Mouse (Mus musculus): ENCODE data around the gene Akap2. TPM values are rescaled to one million over a fixed set of nuclear protein-coding genes. Genes with fewer than 3 reads are reported as not detected.
"Not testable (repeated sequence)": the region's sequence is repeated elsewhere in the genome, so short reads cannot be mapped to it uniquely, and the experiment has no call there.

Gene Akap2
- polyA plus RNA-seq, 1 experiment: 20.8 TPM

DNA sequence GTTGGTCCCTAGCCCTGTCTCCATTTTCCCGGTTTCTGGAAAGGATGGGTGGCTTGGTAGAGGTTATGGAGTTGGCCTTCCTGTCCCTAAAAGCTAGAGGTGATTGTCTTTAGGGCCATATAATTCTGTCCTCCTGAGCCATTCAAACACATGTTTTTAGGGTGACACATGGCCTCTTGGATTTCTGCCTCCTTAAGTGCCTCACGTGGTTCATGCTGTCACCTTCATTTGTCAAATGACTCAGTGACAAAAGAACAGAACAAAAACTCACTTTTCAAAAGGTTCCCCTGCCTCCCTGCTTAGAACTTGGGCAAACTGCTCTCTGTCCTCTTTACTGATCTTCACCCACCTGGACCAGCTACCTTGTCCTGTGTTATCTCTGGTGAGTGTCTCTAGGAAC lies 167.7 kb downstream of the Akap2 start:
- Histone ChIP-seq H3K27ac (ENCODE audit: insufficient read depth, low read length) (no peak overlapping the region), H3K4me1 (ENCODE audit: control insufficient read depth, insufficient read depth, low read length) (no peaks in the 10 kb centered on the region), H3K4me3 (ENCODE audit: insufficient read depth, low read length) (no peak overlapping the region)
- TF ChIP-seq CTCF (IDR thresholded peaks at IDR 0.05; ENCODE audit: extremely low read depth, insufficient read depth, low read length) (no peak), POLR2A (IDR thresholded peaks at IDR 0.05; ENCODE audit: extremely low read depth, insufficient read depth, low read length) (no peak)

DNA sequence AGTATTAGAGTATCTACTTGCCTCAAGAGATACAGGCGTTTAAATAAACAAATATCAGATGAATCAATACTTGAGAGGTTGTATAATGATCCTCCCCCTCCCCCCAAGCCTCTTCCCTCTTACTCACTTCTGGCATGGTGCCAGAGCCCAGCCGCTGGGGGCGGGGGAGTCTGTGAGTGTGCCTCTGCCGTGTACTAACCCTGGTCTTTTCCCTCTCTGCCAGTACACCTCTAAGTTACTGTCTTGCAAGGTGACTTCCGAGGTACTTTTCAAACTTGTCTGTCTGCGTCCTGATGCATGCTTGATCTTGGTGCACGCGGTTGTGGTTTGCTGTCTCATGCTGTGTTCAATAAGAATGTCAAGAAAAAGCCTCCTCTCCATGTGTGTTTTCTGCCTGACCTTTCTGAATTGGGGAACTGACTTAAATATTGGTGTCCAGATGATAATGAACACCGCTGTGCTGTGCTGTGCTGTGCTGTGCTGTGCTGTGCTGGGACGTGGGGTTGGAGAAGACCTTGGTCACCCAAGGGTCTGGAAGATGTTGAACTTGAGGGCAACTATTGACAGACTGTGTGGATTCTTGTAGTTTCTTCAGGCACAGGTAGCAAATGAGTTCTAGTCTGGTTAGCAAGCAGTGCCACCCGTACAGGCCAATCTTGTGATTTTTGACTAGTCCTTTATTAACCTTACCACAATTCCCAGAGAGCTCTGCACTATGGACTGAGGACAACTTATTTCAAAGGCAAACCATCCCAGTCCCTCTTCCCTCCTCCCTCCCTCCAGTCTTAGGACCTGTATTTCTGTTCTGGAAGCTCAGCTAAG lies 168.8 kb downstream of the Akap2 start:
- TF ChIP-seq POLR2A (IDR thresholded peaks at IDR 0.05; ENCODE audit: extremely low read depth, insufficient read depth, low read length) (no peak), CTCF (IDR thresholded peaks at IDR 0.05; ENCODE audit: extremely low read depth, insufficient read depth, low read length) (no peak)
- Histone ChIP-seq H3K4me1 (ENCODE audit: control insufficient read depth, insufficient read depth, low read length) (no peaks in the 10 kb centered on the region), H3K4me3 (ENCODE audit: insufficient read depth, low read length) (no peak overlapping the region), H3K27ac (ENCODE audit: insufficient read depth, low read length) (no peak overlapping the region)

DNA sequence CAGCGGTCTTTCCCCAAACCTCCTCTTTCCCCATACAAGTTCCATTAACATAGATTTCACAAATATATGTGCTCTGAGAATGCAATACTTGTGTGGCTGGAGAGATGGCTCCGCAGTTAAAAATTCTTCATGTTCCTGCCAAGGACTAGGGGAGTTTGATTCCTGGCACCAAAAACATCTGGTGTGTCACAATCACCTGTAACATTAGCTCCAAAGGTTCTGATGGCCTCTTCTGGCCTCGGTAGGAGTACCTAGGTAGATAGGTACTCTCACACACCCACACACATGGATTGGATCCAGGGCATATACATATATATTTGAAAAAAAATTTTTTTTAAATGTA lies 169.4 kb downstream of the Akap2 start:
- Histone ChIP-seq H3K4me1 (ENCODE audit: control insufficient read depth, insufficient read depth, low read length) (no peaks in the 10 kb centered on the region), H3K4me3 (ENCODE audit: insufficient read depth, low read length) (no peak overlapping the region), H3K27ac (ENCODE audit: insufficient read depth, low read length) (no peak overlapping the region)
- TF ChIP-seq POLR2A (IDR thresholded peaks at IDR 0.05; ENCODE audit: extremely low read depth, insufficient read depth, low read length) (no peak), CTCF (IDR thresholded peaks at IDR 0.05; ENCODE audit: extremely low read depth, insufficient read depth, low read length) (no peak)

DNA sequence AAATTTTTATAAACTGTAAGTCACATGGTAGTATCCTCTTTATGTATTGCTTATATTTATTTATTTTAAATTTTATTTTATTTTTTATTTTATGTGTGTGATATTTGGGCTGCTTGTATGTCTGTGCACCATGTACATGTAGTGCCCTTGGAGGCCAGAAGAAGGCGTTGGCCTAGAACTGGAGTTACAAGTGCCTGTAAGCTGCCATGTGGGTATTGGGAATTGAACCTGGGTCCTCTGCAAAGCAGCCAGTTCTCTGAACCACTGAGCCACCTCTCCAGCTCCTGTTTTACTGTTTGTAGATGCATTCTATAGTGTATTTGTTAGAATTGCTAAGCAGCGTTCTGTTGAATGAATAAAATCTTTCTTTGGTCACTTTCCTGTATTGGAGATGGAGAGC lies 170.8 kb downstream of the Akap2 start:
- no peak for TF ChIP-seq CTCF (IDR thresholded peaks at IDR 0.05; ENCODE audit: extremely low read depth, insufficient read depth, low read length)
- TF ChIP-seq POLR2A (IDR thresholded peaks at IDR 0.05; ENCODE audit: extremely low read depth, insufficient read depth, low read length): no peak
- H3K27ac ChIP-seq (ENCODE audit: insufficient read depth, low read length): no peak overlapping the region

DNA sequence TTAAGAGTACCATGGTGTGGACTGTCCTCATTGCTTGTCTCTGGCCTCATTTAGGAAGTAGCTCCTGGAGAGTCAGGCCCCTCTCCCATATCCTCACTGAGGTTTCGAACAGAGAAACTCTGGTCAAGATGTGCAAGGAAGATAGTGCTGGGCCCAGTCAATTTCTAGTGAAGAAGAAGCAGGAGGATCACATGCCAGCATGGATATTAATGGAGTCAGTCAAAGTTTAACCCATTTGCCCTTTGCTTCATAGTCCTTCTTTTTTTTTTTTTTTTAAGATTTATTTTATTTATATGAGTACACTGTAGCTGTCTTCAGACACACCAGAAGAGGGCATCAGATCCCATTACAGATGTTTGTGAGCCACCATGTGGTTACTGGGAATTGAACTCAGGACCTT lies 171.5 kb downstream of the Akap2 start:
- H3K27ac ChIP-seq (ENCODE audit: insufficient read depth, low read length); H3K4me3 ChIP-seq (ENCODE audit: insufficient read depth, low read length); H3K4me1 ChIP-seq (ENCODE audit: control insufficient read depth, insufficient read depth, low read length): not testable (repeated sequence)

More for the DNA sequence above, 170.8 kb downstream of the Akap2 start:
- H3K4me1 ChIP-seq (ENCODE audit: control insufficient read depth, insufficient read depth, low read length): no peaks in the 10 kb centered on the region
- H3K4me3 ChIP-seq (ENCODE audit: insufficient read depth, low read length): no peak overlapping the region

DNA sequence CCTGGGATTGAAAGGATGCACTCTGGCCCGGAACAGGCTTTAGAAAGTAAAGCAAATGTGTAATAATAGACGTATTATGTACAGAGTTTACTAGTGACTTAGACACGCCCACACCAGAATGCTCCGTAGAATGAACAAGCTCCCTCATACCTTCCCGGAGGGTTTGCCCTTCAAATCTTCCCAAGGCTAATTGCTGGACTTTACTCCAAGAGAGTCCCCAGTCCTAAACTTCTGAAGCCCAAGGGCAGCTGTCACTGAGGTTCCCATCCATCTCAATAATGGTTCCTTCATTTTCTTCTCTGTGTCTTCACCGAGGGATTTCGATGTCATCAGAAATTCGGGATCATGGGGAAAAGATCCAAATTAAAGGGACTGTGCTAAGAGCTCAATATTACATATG lies 172.3 kb downstream of the Akap2 start:
- no peak overlapping the region for H3K4me3 ChIP-seq (ENCODE audit: insufficient read depth, low read length)
- TF ChIP-seq POLR2A (IDR thresholded peaks at IDR 0.05; ENCODE audit: extremely low read depth, insufficient read depth, low read length) (no peak), CTCF (IDR thresholded peaks at IDR 0.05; ENCODE audit: extremely low read depth, insufficient read depth, low read length) (no peak)
- H3K4me1 ChIP-seq (ENCODE audit: control insufficient read depth, insufficient read depth, low read length): no peaks in the 10 kb centered on the region
- H3K27ac ChIP-seq (ENCODE audit: insufficient read depth, low read length): no peak overlapping the region

DNA sequence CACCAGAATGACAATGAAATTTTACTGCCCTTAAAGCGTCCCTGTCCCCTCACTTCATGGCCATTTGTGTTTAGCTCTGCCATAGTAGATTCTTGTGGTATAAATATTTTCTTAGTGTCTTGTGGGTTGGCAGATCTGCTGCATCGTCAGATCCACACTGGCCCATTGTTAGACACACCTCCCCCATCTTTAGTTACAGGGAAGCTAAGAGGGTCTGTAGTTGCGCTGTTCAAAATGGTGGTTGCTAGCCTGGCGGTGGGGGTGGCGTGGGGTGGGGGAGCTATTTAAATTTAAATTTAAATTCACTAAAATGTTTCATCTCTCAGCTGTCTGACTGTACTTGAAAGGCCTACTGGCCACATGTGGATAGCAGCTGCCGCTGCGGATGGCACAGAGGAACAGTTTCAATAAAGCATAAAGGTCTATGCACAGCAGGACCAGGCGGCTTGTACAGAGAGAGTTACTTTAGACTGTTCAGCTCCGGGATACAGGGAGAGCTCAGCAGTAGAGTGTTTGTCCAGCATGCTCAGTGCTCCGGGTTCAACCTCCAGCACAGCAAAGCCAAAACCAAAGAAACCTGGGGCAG lies 174.6 kb downstream of the Akap2 start:
- Histone ChIP-seq H3K4me3 (ENCODE audit: insufficient read depth, low read length) (no peak overlapping the region), H3K27ac (ENCODE audit: insufficient read depth, low read length) (no peak overlapping the region), H3K4me1 (ENCODE audit: control insufficient read depth, insufficient read depth, low read length) (no peaks in the 10 kb centered on the region)
- no peak for TF ChIP-seq POLR2A (IDR thresholded peaks at IDR 0.05; ENCODE audit: extremely low read depth, insufficient read depth, low read length)
- TF ChIP-seq CTCF (IDR thresholded peaks at IDR 0.05; ENCODE audit: extremely low read depth, insufficient read depth, low read length): no peak

DNA sequence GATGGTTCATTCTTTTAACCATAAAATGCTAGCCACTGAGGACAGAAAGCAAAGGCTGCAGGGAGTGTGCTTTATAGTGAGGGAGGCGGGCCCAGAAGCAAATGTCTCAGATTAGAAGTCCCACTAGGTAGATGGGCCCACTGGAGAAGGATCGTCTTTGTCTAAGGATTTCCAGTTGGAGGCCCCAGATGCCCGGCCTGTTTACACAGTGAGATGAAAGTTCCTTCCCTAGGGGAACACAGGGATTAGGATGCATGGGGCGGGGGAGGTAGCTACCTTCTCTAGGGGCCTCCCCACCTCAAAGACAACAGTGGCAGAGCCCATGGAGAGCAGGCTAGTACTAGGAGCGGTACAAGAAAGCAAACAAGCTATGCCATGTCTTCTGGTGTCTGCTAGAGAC lies 177.7 kb downstream of the Akap2 start:
- no peak for TF ChIP-seq POLR2A (IDR thresholded peaks at IDR 0.05; ENCODE audit: extremely low read depth, insufficient read depth, low read length)
- no peak for TF ChIP-seq CTCF (IDR thresholded peaks at IDR 0.05; ENCODE audit: extremely low read depth, insufficient read depth, low read length)
- Histone ChIP-seq H3K4me3 (ENCODE audit: insufficient read depth, low read length) (no peak overlapping the region), H3K4me1 (ENCODE audit: control insufficient read depth, insufficient read depth, low read length) (no peaks in the 10 kb centered on the region), H3K27ac (ENCODE audit: insufficient read depth, low read length) (no peak overlapping the region)

DNA sequence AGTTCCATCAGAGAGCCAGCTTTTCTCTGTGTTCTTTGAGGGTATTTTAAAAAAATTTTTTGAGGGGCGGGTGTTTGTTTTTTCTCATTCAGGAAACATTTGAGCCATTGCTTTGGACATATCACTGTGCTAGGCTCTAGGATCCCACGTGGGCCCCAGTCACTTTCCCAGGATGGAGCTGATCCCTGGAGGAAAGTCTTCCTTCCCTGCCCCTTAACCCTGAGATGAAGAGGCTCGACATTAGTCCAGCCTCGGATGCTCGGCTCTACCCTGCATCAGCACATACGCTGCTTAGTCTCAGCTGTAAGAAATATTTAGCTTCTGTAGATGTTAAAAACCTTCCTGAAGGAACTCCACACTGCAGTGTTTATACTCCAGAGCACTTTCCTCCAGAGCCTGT lies 178.4 kb downstream of the Akap2 start:
- H3K27ac ChIP-seq (ENCODE audit: insufficient read depth, low read length): no peak overlapping the region
- no peaks in the 10 kb centered on the region for H3K4me1 ChIP-seq (ENCODE audit: control insufficient read depth, insufficient read depth, low read length)
- no peak for TF ChIP-seq POLR2A (IDR thresholded peaks at IDR 0.05; ENCODE audit: extremely low read depth, insufficient read depth, low read length)
- TF ChIP-seq CTCF (IDR thresholded peaks at IDR 0.05; ENCODE audit: extremely low read depth, insufficient read depth, low read length): no peak
- no peak overlapping the region for H3K4me3 ChIP-seq (ENCODE audit: insufficient read depth, low read length)

DNA sequence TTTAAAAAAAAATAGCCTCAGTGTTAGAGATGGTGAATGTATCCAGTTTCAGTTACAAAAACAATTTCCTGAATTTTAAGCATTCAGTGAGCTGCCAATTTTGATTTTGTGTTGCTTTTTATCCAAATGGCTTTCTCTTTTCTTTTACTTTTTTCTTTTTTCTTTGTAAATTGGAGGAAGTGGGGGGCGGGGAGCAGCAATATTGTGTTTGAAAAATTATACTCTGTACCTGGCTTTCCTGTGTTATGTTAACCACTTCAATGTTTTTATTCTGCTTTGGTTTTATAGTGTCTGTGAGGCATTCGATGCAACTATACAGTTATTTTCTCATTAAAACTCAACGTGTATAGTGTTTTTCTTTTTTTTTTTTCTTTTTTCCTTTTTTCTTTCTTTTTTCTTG lies 179.2 kb downstream of the Akap2 start:
- no peak overlapping the region for H3K27ac ChIP-seq (ENCODE audit: insufficient read depth, low read length)
- no peak overlapping the region for H3K4me3 ChIP-seq (ENCODE audit: insufficient read depth, low read length)
- H3K4me1 ChIP-seq (ENCODE audit: control insufficient read depth, insufficient read depth, low read length): no peaks in the 10 kb centered on the region
- TF ChIP-seq POLR2A (IDR thresholded peaks at IDR 0.05; ENCODE audit: extremely low read depth, insufficient read depth, low read length) (no peak), CTCF (IDR thresholded peaks at IDR 0.05; ENCODE audit: extremely low read depth, insufficient read depth, low read length) (no peak)

Measured in cortical plate, adult 2 months (tissue).